20 mouse cellular contexts compared by ENCODE assay signal in genomic region chr12:69332147-69332546, GRCm38 (mm10). TPM values are rescaled to one million over a fixed set of nuclear protein-coding genes. Genes with fewer than 3 reads are reported as not detected.
"Had no signal": no experiment of that assay in that cellular context is flagged by ENCODE, and none has a peak within 500 bp of the region (broad histone marks: within the 10 kb centered on the region; RNA-seq: fewer than 3 reads in every experiment).

No protein-coding gene starts in this region.

- DNase-seq: kidney, adult 8-10 months; kidney, postnatal 10 days; kidney, postnatal 4 days; lung, embryonic 14.5 days; midbrain, embryonic 14.5 days; retina, postnatal 1 day; right cerebral cortex, postnatal 25 days; thymus, adult 18-20 months; thymus, postnatal 36 days had no signal

- H3K4me3 ChIP-seq: kidney, embryonic 15.5 days; limb, embryonic 10.5 days; limb, embryonic 13.5 days; liver, embryonic 15.5 days; neural tube, embryonic 13.5 days had no signal

- H3K9me3 ChIP-seq: kidney, embryonic 15.5 days; limb, embryonic 10.5 days; limb, embryonic 13.5 days; liver, embryonic 15.5 days; neural tube, embryonic 13.5 days had no signal

- H3K4me2 ChIP-seq: kidney, embryonic 15.5 days; limb, embryonic 13.5 days; liver, embryonic 15.5 days; lung, embryonic 14.5 days; midbrain, embryonic 11.5 days; neural tube, embryonic 13.5 days had no signal

- H3K4me1 ChIP-seq: kidney, embryonic 15.5 days; limb, embryonic 10.5 days; limb, embryonic 13.5 days; liver, embryonic 15.5 days; neural tube, embryonic 13.5 days had no signal

- ATAC-seq: intestine, postnatal 0 days; lung, postnatal 0 days had no signal

- H3K9ac ChIP-seq: kidney, embryonic 15.5 days; limb, embryonic 13.5 days; liver, embryonic 15.5 days; lung, embryonic 14.5 days; neural tube, embryonic 13.5 days had no signal

- H3K27me3 ChIP-seq: kidney, embryonic 15.5 days; limb, embryonic 13.5 days; liver, embryonic 15.5 days; neural tube, embryonic 13.5 days had no signal

- H3K27ac ChIP-seq: kidney, embryonic 15.5 days; limb, embryonic 10.5 days; limb, embryonic 13.5 days; liver, embryonic 15.5 days; neural tube, embryonic 13.5 days had no signal

RNA-seq across cellular contexts. Expression of gene Gm9887, which starts 40.1 kb away (rescaled TPM):
- total RNA-seq: layer of hippocampus, adult 18-20 months; megakaryocyte-erythroid progenitor cell, adult 5-6 weeks; midbrain, postnatal 0 days had no signal
